Mouse (Mus musculus) neural tube, embryonic 13.5 days (tissue): ENCODE measurements at regions not wholly inside any gene's neighbourhood (a gene's known extent, or its start where the extent isn't known, plus 50 kb on each side); places are given as distances from the start of the nearest gene placed in this dataset.
A peak's percentile ranks its signal among the peaks of the same experiment; 100 is the strongest.

Experiments used
- ATAC-seq: fragments of 200-750 bp; cut with Nextera tagmentation; 2 replicates; pipeline ENCODE4 v1.8.0; 2017; ENCODE audit warnings: low read depth, mild to moderate bottlenecking, moderate TSS enrichment, moderate library complexity
- H3K27ac ChIP-seq: fragments of 300-500 bp; sonication (generic); replicated peaks from 2 replicates; pipeline ENCODE4 v1.5.1; 2015; ENCODE audit warnings: moderate library complexity, mild to moderate bottlenecking, inconsistent platforms
- H3K27me3 ChIP-seq: fragments of 300-500 bp; sonication (generic); 2 replicates; pipeline ENCODE4 v1.6.1; 2015; ENCODE audit warnings: mild to moderate bottlenecking, inconsistent platforms
- H3K36me3 ChIP-seq: fragments of 300-500 bp; sonication (generic); 2 replicates; pipeline ENCODE4 v1.6.1; 2015; ENCODE audit warnings: mild to moderate bottlenecking, inconsistent platforms
- H3K4me1 ChIP-seq: fragments of 300-500 bp; sonication (generic); replicated peaks from 2 replicates; pipeline ENCODE4 v1.6.1; 2015; ENCODE audit warnings: inconsistent platforms
- H3K4me2 ChIP-seq: fragments of 300-500 bp; sonication (generic); 2 replicates; pipeline ENCODE4 v1.6.1; 2015; ENCODE audit warnings: inconsistent platforms, mild to moderate bottlenecking, moderate library complexity
- H3K4me3 ChIP-seq: fragments of 300-500 bp; sonication (generic); 2 replicates; pipeline ENCODE4 v1.5.1; 2015; ENCODE audit warnings: mild to moderate bottlenecking, inconsistent platforms
- H3K9ac ChIP-seq: fragments of 300-500 bp; sonication (generic); 2 replicates; pipeline ENCODE4 v1.6.1; 2015; ENCODE audit warnings: moderate library complexity, mild to moderate bottlenecking, inconsistent platforms
- H3K9me3 ChIP-seq: fragments of 300-500 bp; sonication (generic); 2 replicates; pipeline ENCODE4 v1.6.1; 2016; ENCODE audit warnings: inconsistent platforms
- WGBS: fragments of 180-500 bp; shearing (Covaris S2); methylation state at CpG from one replicate; pipeline ENCODE4 v1.1.7; 2015; 5-methylcytosine and 5-hydroxymethylcytosine counted together

- peak overlapping the region; percentile 98 for H3K27ac ChIP-seq
Observed at GRCm38 (mm10) chr12:86818201-86818600, 66.4 kb downstream of the Irf2bpl start.

GRCm38 (mm10) chr12:86816702-86817610 is 67.6 kb downstream of the Irf2bpl start:
- Histone ChIP-seq H3K9me3 (no peaks in the 10 kb centered on the region), H3K27me3 (no peaks in the 10 kb centered on the region), H3K4me2 (peak overlapping the region; percentile 23; the same call in 1 of the 2 replicates), H3K4me1 (peaks cover 73% of the 10 kb centered on the region), H3K36me3 (no peaks in the 10 kb centered on the region), H3K9ac (peak overlapping the region; percentile 51), H3K4me3 (no peak overlapping the region), H3K27ac (peak overlapping the region; percentile 98)
- ATAC-seq = peak; percentile 7; the same call in 1 of the 2 replicates
- 32% methylated on average over 11 of the region's 11 CpGs for whole genome bisulfite sequencing

More at GRCm38 (mm10) chr12:86818201-86818600, 66.4 kb downstream of the Irf2bpl start:
- H3K9ac ChIP-seq = no peak overlapping the region
- no peaks in the 10 kb centered on the region for H3K9me3 ChIP-seq
- ATAC-seq = no peak
- 43% methylated on average over 2 of the region's 2 CpGs for WGBS
- peaks cover 73% of the 10 kb centered on the region for H3K4me1 ChIP-seq
- no peaks in the 10 kb centered on the region for H3K27me3 ChIP-seq
- no peak overlapping the region for H3K4me2 ChIP-seq
- H3K36me3 ChIP-seq = no peaks in the 10 kb centered on the region
- no peak overlapping the region for H3K4me3 ChIP-seq

- peak overlapping the region; percentile 23 for H3K4me2 ChIP-seq
- whole genome bisulfite sequencing = 1% methylated on average over 6 of the region's 6 CpGs
- H3K27ac ChIP-seq = peak overlapping the region; percentile 98
- H3K4me3 ChIP-seq = no peak overlapping the region
- no peaks in the 10 kb centered on the region for H3K9me3 ChIP-seq
- peak overlapping the region; percentile 51 for H3K9ac ChIP-seq
- peak; percentile 88 for ATAC-seq
- no peaks in the 10 kb centered on the region for H3K27me3 ChIP-seq
- peaks cover 69% of the 10 kb centered on the region for H3K4me1 ChIP-seq
- H3K36me3 ChIP-seq = no peaks in the 10 kb centered on the region
Observed at GRCm38 (mm10) chr12:86816171-86816701, 68.4 kb downstream of the Irf2bpl start.

GRCm38 (mm10) chr12:86814740-86815139 is 69.9 kb downstream of the Irf2bpl start:
- no peak overlapping the region for H3K4me2 ChIP-seq
- H3K4me3 ChIP-seq = no peak overlapping the region
- no peak overlapping the region for H3K9ac ChIP-seq
- WGBS = 40% methylated on average over 7 of the region's 7 CpGs
- H3K4me1 ChIP-seq = peaks cover 77% of the 10 kb centered on the region
- no peaks in the 10 kb centered on the region for H3K9me3 ChIP-seq
- H3K27ac ChIP-seq = peak overlapping the region; percentile 98
- peak; percentile 25 for ATAC-seq
- no peaks in the 10 kb centered on the region for H3K27me3 ChIP-seq
- H3K36me3 ChIP-seq = no peaks in the 10 kb centered on the region
